Mouse (Mus musculus) ES-E14 (cell line): Measurements from ENCODE around the gene Arhgef18. TPM values are rescaled to one million over a fixed set of nuclear protein-coding genes. Genes with fewer than 3 reads are reported as not detected.

Source experiments
- DNase-seq: peaks from one replicate; pipeline ENCODE4 v3.0.0-alpha.2; 2013; ENCODE audit warnings: low read depth, low spot score
- H3K27ac ChIP-seq: 2 replicates; pipeline ENCODE4 v1.5.1; 2012; ENCODE audit warnings: low read depth, mild to moderate bottlenecking, low read length, moderate library complexity, mixed read lengths; ENCODE audit not compliant: poor library complexity, insufficient read depth, severe bottlenecking
- H3K36me3 ChIP-seq: 2 replicates; pipeline ENCODE4 v1.6.1; 2012; ENCODE audit warnings: mild to moderate bottlenecking, low read length, moderate library complexity, mixed read lengths; ENCODE audit not compliant: control insufficient read depth, poor library complexity, insufficient read depth, severe bottlenecking
- H3K4me1 ChIP-seq, 2 experiments: fragments of 150-350 bp in 1 of 2; sonication (generic) in 1 of 2; 2 replicates each; pipeline ENCODE4 v1.6.1; 2012; ENCODE audit warnings: low read length in 2 of 2, mild to moderate bottlenecking in 1 of 2, mixed read lengths in 1 of 2; ENCODE audit not compliant: control insufficient read depth in 2 of 2, insufficient read depth in 2 of 2, poor library complexity in 1 of 2
- H3K4me3 ChIP-seq, 2 experiments: fragments of 150-350 bp in 1 of 2; sonication (generic) in 1 of 2; 2 replicates each; pipeline ENCODE4 v1.5.1; 2012; ENCODE audit warnings: low read length in 2 of 2, low read depth in 1 of 2, mild to moderate bottlenecking in 1 of 2, mixed read lengths in 1 of 2; ENCODE audit not compliant: insufficient read depth in 1 of 2, poor library complexity in 1 of 2, severe bottlenecking in 1 of 2
- H3K9ac ChIP-seq: 2 replicates; pipeline ENCODE4 v1.6.1; 2012; ENCODE audit warnings: low read depth, mild to moderate bottlenecking, low read length, mixed read lengths; ENCODE audit not compliant: poor library complexity, insufficient read depth, severe bottlenecking
- H3K9me3 ChIP-seq: fragments of 150-350 bp; sonication (generic); 2 replicates; pipeline ENCODE4 v1.6.1; 2012; ENCODE audit warnings: low read depth, mild to moderate bottlenecking, low read length; ENCODE audit not compliant: control insufficient read depth, insufficient read depth
- CHD2 ChIP-seq: IDR thresholded peaks from 2 replicates; pipeline ENCODE4 v1.6.1; 2014; ENCODE audit warnings: mild to moderate bottlenecking, low read depth, low read length, inconsistent platforms
- HCFC1 ChIP-seq: IDR thresholded peaks from 2 replicates; pipeline ENCODE4 v1.6.1; 2012; ENCODE audit warnings: low read length, inconsistent platforms, borderline replicate concordance; ENCODE audit not compliant: insufficient read depth
- MAFK ChIP-seq: IDR thresholded peaks from 2 replicates; pipeline ENCODE4 v1.6.1; 2014; ENCODE audit warnings: mild to moderate bottlenecking, low read depth, low read length, inconsistent platforms; ENCODE audit not compliant: insufficient read depth
- ZC3H11A ChIP-seq: IDR thresholded peaks from 2 replicates; pipeline ENCODE4 v1.6.1; 2012; ENCODE audit warnings: low read depth, mild to moderate bottlenecking, inconsistent platforms, low read length, borderline replicate concordance
- ZNF384 ChIP-seq: IDR thresholded peaks from 2 replicates; pipeline ENCODE4 v1.6.1; 2012; ENCODE audit warnings: low read depth, low read length, inconsistent platforms
- in situ Hi-C, 2 experiments: fragments of 600-800 bp; cut with MboI; formaldehyde crosslinking; loops; one replicate each; pipeline ENCODE4 v1.15.1; 2025; ENCODE audit warnings: low sequenced_read_pairs in 2 of 2, inconsistent platforms in 1 of 2; ENCODE audit not compliant: unreplicated experiment in 2 of 2
- total RNA-seq: library from RNA; depleted of rRNA; stranded (reverse); fragments of 300-350 nt; gene quantifications from 2 replicates; pipeline ENCODE4 v1.2.3, GENCODE M21; 2012

Arhgef18 gene
- total RNA-seq, 1 experiment: 34.7 TPM

DNA sequence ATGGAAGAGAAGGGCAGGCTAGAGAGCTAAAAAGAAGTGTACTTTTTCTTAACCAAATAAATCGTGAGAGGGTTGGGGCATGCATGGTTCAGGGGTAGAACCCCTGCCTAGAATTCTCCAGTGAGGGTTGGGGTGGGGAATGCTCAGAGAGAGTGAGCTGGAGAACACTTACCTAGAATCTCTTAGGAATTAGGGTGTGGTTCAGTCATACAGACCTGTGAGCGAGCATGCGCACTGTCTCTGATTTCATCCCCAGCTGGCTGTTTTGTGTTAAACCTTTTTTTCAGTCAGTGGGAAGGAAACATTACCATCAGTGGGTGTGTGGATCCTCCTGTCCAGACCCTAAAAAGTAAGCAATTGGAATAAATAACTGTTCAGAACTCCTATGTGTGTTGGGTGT, 33.4 kb downstream of the Arhgef18 start:
- peaks cover 14 to 20% of the 10 kb centered on the region in 2 experiments; a peak in 3 of 4 replicates for H3K4me1 ChIP-seq
- no peak for TF ChIP-seq CHD2
- TF ChIP-seq ZC3H11A: no peak
- no peak for TF ChIP-seq ZNF384
- TF ChIP-seq MAFK: no peak
- TF ChIP-seq HCFC1: no peak
- H3K27ac ChIP-seq: no peak overlapping the region
- in situ Hi-C loops: no loop called here
- H3K4me3 ChIP-seq: no peak overlapping the region
- H3K9ac ChIP-seq: no peak overlapping the region
- no peaks in the 10 kb centered on the region for H3K9me3 ChIP-seq
- peaks cover 29% of the 10 kb centered on the region for H3K36me3 ChIP-seq
- DNase-seq: no peak

DNA sequence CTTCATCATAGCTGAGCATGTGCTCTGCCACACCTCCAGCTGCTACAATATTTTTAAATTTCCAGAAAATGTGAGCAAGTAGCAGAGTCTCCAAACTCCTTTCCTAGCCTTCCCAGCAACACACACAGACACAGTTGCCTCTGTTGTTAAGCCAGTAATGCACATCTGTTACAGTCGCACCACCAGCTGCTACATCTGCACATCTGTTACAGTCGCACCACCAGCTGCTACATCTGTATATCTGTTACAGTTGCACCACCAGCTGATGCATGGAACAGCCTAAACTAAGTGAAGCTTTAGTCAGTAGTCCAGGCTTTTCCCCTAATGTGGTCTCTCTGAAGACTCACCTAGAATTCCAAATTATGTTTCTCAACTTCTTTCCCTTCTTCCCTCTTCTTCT, 35.6 kb downstream of the Arhgef18 start:
- H3K9me3 ChIP-seq: no peaks in the 10 kb centered on the region
- peaks cover 14 to 17% of the 10 kb centered on the region in 2 experiments; a peak in 3 of 4 replicates for H3K4me1 ChIP-seq
- no peak for TF ChIP-seq HCFC1
- TF ChIP-seq CHD2: no peak
- TF ChIP-seq ZNF384: no peak
- no peak for TF ChIP-seq MAFK
- no peak for TF ChIP-seq ZC3H11A
- no peak overlapping the region for H3K4me3 ChIP-seq
- no peak overlapping the region for H3K27ac ChIP-seq
- no peak overlapping the region for H3K9ac ChIP-seq
- in situ Hi-C loops: no loop called here
- peaks cover 40% of the 10 kb centered on the region for H3K36me3 ChIP-seq
- DNase-seq: no peak

- Histone ChIP-seq H3K4me1 (peaks cover 11 to 12% of the 10 kb centered on the region in 2 experiments; a peak in 3 of 4 replicates), H3K9me3 (no peaks in the 10 kb centered on the region), H3K9ac (no peak overlapping the region), H3K4me3 (no peak overlapping the region), H3K36me3 (peaks cover 45% of the 10 kb centered on the region), H3K27ac (no peak overlapping the region)
- DNase-seq: no peak
- in situ Hi-C loops: no loop called here
- TF ChIP-seq ZNF384: no peak
- TF ChIP-seq HCFC1: no peak
- no peak for TF ChIP-seq ZC3H11A
These were observed 37.2 kb downstream of the Arhgef18 start for GRCm38 (mm10) chr8:3429966-3430365.

GRCm38 (mm10) chr8:3431113-3431512, 38.3 kb downstream of the Arhgef18 start:
- H3K9ac ChIP-seq: no peak overlapping the region
- DNase-seq: no peak
- peaks cover 3 to 7% of the 10 kb centered on the region in 2 experiments; a peak in 3 of 4 replicates for H3K4me1 ChIP-seq
- in situ Hi-C loops: no loop called here
- no peak overlapping the region for H3K27ac ChIP-seq
- H3K36me3 ChIP-seq: peaks cover 50% of the 10 kb centered on the region
- TF ChIP-seq CHD2: no peak
- no peak for TF ChIP-seq ZNF384
- TF ChIP-seq ZC3H11A: no peak
- no peaks in the 10 kb centered on the region for H3K9me3 ChIP-seq
- no peak overlapping the region for H3K4me3 ChIP-seq

DNA sequence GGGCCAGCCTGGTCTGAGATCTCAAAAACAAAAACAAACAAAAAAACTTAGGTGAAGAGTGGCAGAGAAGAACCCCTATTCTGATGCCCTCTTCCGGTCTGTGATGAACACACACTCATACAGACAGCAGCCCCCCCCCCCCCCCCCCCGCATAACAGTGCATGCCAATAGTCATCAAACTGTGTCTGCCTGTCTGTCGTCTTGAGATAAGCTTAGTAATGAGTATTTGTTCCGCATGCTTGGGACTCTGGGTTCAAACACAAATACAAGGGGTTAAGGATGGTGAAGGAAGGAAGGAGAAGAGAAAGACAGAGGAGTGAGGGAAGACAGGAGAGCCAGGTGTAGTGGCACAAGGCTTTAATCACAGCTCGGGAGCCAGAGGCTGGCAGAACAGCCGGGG, 43.7 kb downstream of the Arhgef18 start:
- in situ Hi-C loops: no loop called here
- peaks cover 50% of the 10 kb centered on the region for H3K36me3 ChIP-seq

More for the DNA sequence above, 43.7 kb downstream of the Arhgef18 start:
- Histone ChIP-seq H3K27ac (no peak overlapping the region), H3K9ac (no peak overlapping the region), H3K4me3 (no peak overlapping the region), H3K4me1 (peaks cover 0 to 2% of the 10 kb centered on the region in 2 experiments; a peak in 1 of 4 replicates), H3K9me3 (no peaks in the 10 kb centered on the region)
- TF ChIP-seq ZC3H11A (no peak), ZNF384 (no peak), HCFC1 (no peak), CHD2 (no peak), MAFK (no peak)
- no peak for DNase-seq
